Comparison of ENCODE assay signal across 9 mouse cellular contexts in the genomic region with DNA sequence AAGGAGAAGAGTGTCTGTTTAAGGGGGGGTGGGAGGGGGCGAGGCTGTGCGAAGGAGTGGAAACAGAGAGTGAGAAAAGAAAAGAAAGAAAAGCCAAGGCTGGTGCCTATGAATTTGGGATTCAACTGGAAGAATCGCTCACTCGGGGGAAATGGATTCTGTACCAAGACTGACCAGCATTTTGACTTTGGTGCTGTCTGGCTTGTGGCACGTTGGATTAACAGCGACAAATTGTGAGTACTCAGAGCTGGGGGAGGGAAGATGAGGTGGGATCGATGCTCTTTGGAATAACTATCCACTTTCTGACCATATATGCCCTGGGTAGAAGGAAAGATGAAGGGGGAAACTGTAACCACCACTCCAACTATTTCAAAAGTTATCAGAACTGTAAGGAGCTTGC. TPM values are rescaled to one million over a fixed set of nuclear protein-coding genes. Genes with fewer than 3 reads are reported as not detected.
DNase-seq lines count a peak whose midpoint lies in the region; ATAC-seq lines count a peak whose summit lies in the region.
"Had no signal": no experiment of that assay in that cellular context is flagged by ENCODE, and none has a peak within 500 bp of the region (broad histone marks: within the 10 kb centered on the region; RNA-seq: fewer than 3 reads in every experiment).

A gene (plus strand): TSS at position 152 of the 400 bp plus-strand sequence.

- WGBS in intestine, embryonic 14.5 days = 24% methylated on average over 7 of the region's 7 CpGs
- WGBS in intestine, embryonic 16.5 days = 28% methylated on average over 7 of the region's 7 CpGs
- 27% methylated on average over 7 of the region's 7 CpGs for WGBS in embryonic facial prominence, embryonic 13.5 days
- WGBS in hindbrain, embryonic 13.5 days = 19% methylated on average over 7 of the region's 7 CpGs
- 24% methylated on average over 7 of the region's 7 CpGs for WGBS in midbrain, embryonic 10.5 days

- DNase-seq in intestine, embryonic 14.5 days (ENCODE audit: low spot score) = no peak
- DNase-seq in midbrain, embryonic 10.5 days (ENCODE audit: low spot score) = no peak
- DNase-seq in gastrocnemius, adult 18-20 months (ENCODE audit: low spot score) = no peak
- no peak for DNase-seq in kidney, adult 9 months
- DNase-seq in cerebellum, adult 8-10 months = no peak
- DNase-seq: cerebellum, adult 11-12 months had no signal

- no peaks in the 10 kb centered on the region for H3K27me3 ChIP-seq in intestine, embryonic 14.5 days (replicated peaks; ENCODE audit: control insufficient read depth, insufficient read depth, low read length)
- H3K27me3 ChIP-seq in intestine, embryonic 16.5 days (replicated peaks; ENCODE audit: control insufficient read depth, insufficient read depth, low read length) = no peaks in the 10 kb centered on the region
- no peaks in the 10 kb centered on the region for H3K27me3 ChIP-seq in embryonic facial prominence, embryonic 13.5 days
- no peaks in the 10 kb centered on the region for H3K27me3 ChIP-seq in hindbrain, embryonic 13.5 days
- H3K27me3 ChIP-seq in midbrain, embryonic 10.5 days (ENCODE audit: low read depth, poor library complexity, severe bottlenecking) = no peaks in the 10 kb centered on the region

- H3K9me3 ChIP-seq in intestine, embryonic 14.5 days (ENCODE audit: control insufficient read depth, low read length) = no peaks in the 10 kb centered on the region
- H3K9me3 ChIP-seq in intestine, embryonic 16.5 days (ENCODE audit: control insufficient read depth, low read length) = no peaks in the 10 kb centered on the region
- no peaks in the 10 kb centered on the region for H3K9me3 ChIP-seq in embryonic facial prominence, embryonic 13.5 days
- no peaks in the 10 kb centered on the region for H3K9me3 ChIP-seq in hindbrain, embryonic 13.5 days
- H3K9me3 ChIP-seq in midbrain, embryonic 10.5 days (replicated peaks) = no peaks in the 10 kb centered on the region

- no peak for ATAC-seq in intestine, embryonic 14.5 days (replicated peaks; ENCODE audit: low FRiP score, low TSS enrichment, low read depth)
- no peak for ATAC-seq in intestine, embryonic 16.5 days
- no peak for ATAC-seq in embryonic facial prominence, embryonic 13.5 days (ENCODE audit: insufficient number of reproducible peaks, insufficient read depth, low FRiP score, low TSS enrichment, low read depth)
- ATAC-seq in hindbrain, embryonic 13.5 days (ENCODE audit: low FRiP score) = peak; percentile 32; the same call in 1 of the 2 replicates

- H3K4me2 ChIP-seq in intestine, embryonic 14.5 days (ENCODE audit: low read length) = peak within 1 kb of the TSS; percentile 22; the same call in 1 of the 2 replicates
- H3K4me2 ChIP-seq in intestine, embryonic 16.5 days (ENCODE audit: low read depth, low read length) = no peak within 1 kb of the TSS
- H3K4me2 ChIP-seq in embryonic facial prominence, embryonic 13.5 days = peak within 1 kb of the TSS; percentile 41
- peak within 1 kb of the TSS; percentile 62 for H3K4me2 ChIP-seq in hindbrain, embryonic 13.5 days

- H3K4me3 ChIP-seq in intestine, embryonic 14.5 days (ENCODE audit: low read depth, low read length) = no peak within 1 kb of the TSS
- H3K4me3 ChIP-seq in intestine, embryonic 16.5 days (ENCODE audit: low read length) = no peak within 1 kb of the TSS
- H3K4me3 ChIP-seq in embryonic facial prominence, embryonic 13.5 days = no peak within 1 kb of the TSS
- H3K4me3 ChIP-seq in hindbrain, embryonic 13.5 days = peak within 1 kb of the TSS; percentile 46
- peak within 1 kb of the TSS; percentile 43 for H3K4me3 ChIP-seq in midbrain, embryonic 10.5 days

- no peaks in the 10 kb centered on the region for H3K36me3 ChIP-seq in intestine, embryonic 14.5 days (ENCODE audit: control insufficient read depth, insufficient read depth, low read length)
- no peaks in the 10 kb centered on the region for H3K36me3 ChIP-seq in intestine, embryonic 16.5 days (ENCODE audit: control insufficient read depth, insufficient read depth, low read length)
- no peaks in the 10 kb centered on the region for H3K36me3 ChIP-seq in embryonic facial prominence, embryonic 13.5 days
- H3K36me3 ChIP-seq in hindbrain, embryonic 13.5 days = no peaks in the 10 kb centered on the region
- no peaks in the 10 kb centered on the region for H3K36me3 ChIP-seq in midbrain, embryonic 10.5 days

- no peaks in the 10 kb centered on the region for H3K4me1 ChIP-seq in intestine, embryonic 14.5 days (replicated peaks; ENCODE audit: control insufficient read depth, insufficient read depth, low read length)
- no peaks in the 10 kb centered on the region for H3K4me1 ChIP-seq in intestine, embryonic 16.5 days (ENCODE audit: control insufficient read depth, insufficient read depth, low read length)
- H3K4me1 ChIP-seq in embryonic facial prominence, embryonic 13.5 days = no peaks in the 10 kb centered on the region
- peaks cover 9% of the 10 kb centered on the region for H3K4me1 ChIP-seq in hindbrain, embryonic 13.5 days (replicated peaks)
- H3K4me1 ChIP-seq in midbrain, embryonic 10.5 days = peaks cover 5% of the 10 kb centered on the region; the same call in 1 of the 2 replicates

- no peak within 1 kb of the TSS for H3K9ac ChIP-seq in intestine, embryonic 14.5 days (ENCODE audit: low read length)
- H3K9ac ChIP-seq in intestine, embryonic 16.5 days (ENCODE audit: low read depth, low read length) = no peak within 1 kb of the TSS
- H3K9ac ChIP-seq in embryonic facial prominence, embryonic 13.5 days = no peak within 1 kb of the TSS
- H3K9ac ChIP-seq in hindbrain, embryonic 13.5 days = peak within 1 kb of the TSS; percentile 63

- no peak within 1 kb of the TSS for H3K27ac ChIP-seq in intestine, embryonic 14.5 days (ENCODE audit: low read depth)
- no peak within 1 kb of the TSS for H3K27ac ChIP-seq in intestine, embryonic 16.5 days (ENCODE audit: low read length)
- H3K27ac ChIP-seq in embryonic facial prominence, embryonic 13.5 days = no peak within 1 kb of the TSS
- no peak within 1 kb of the TSS for H3K27ac ChIP-seq in hindbrain, embryonic 13.5 days
- no peak within 1 kb of the TSS for H3K27ac ChIP-seq in midbrain, embryonic 10.5 days (replicated peaks)

RNA-seq across cellular contexts. Expression of the gene that starts here (rescaled TPM):
- not detected in 2 replicates for polyA plus RNA-seq in intestine, embryonic 14.5 days (2014; fragmentation: Nextera tagmentation; extraction: Ambion mirVana)
- polyA plus RNA-seq in intestine, embryonic 16.5 days (2015; fragmentation: Nextera tagmentation; extraction: Ambion mirVana) = not detected in 2 replicates
- 0.11 and 0.21 TPM in 2 replicates for polyA plus RNA-seq in embryonic facial prominence, embryonic 13.5 days (2015; fragmentation: Nextera tagmentation; extraction: Ambion mirVana)
- polyA plus RNA-seq in hindbrain, embryonic 13.5 days (2015; fragmentation: Nextera tagmentation; extraction: Ambion mirVana) = 1.4 and 1.8 TPM in 2 replicates
- 0.11 and 0.12 TPM in 2 replicates for polyA plus RNA-seq in midbrain, embryonic 10.5 days (2016; fragmentation: Nextera tagmentation; extraction: Ambion mirVana)
- total RNA-seq in gastrocnemius, adult 18-20 months (2021) = under 1 TPM; 0.07 TPM

Comparison
In these comparisons a context has a peak if more than half of its experiments do, and no peak if none do; other contexts are left out.
1. H3K4me3 ChIP-seq: peak in hindbrain, embryonic 13.5 days (single experiment) and midbrain, embryonic 10.5 days (single experiment); none in intestine, embryonic 14.5 days (single experiment), intestine, embryonic 16.5 days (single experiment) and embryonic facial prominence, embryonic 13.5 days (single experiment).